Mouse (Mus musculus): ENCODE measurements around the gene Trim2. TPM values are rescaled to one million over a fixed set of nuclear protein-coding genes. Genes with fewer than 3 reads are reported as not detected.

Gene Trim2
- polyA plus RNA-seq, 1 experiment = 3.2 TPM

DNA sequence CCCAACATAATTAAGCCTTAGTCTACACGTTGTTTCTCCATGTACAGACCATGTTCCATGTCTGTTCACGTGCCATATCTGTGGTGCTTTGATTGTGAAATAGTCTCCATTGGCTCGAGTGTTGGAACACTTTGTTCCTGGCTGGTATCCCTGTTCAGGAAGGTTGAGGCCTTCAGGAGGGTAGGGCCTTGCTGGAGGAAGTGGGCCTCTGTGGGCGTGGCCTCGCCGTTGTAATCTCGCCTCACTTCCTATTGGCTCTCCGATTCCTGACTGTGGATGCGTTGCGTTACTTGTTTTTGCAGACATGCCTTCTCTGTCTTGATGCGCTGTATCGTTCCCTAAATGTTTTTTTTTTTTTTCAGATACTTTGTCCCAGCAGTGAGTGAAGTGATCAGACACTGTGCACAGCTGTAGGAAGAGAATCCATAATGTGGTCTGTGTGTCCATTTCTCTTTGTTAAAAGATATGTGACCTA is 18.3 kb upstream of the Trim2 start:
- H3K79me2 ChIP-seq (ENCODE audit: control insufficient read depth, insufficient read depth) = no peaks in the 10 kb centered on the region
- H3ac ChIP-seq (ENCODE audit: control insufficient read depth, insufficient read length) = no peak overlapping the region
- no peak overlapping the region for H3K4me3 ChIP-seq
- H3K4me2 ChIP-seq (ENCODE audit: low read depth) = no peak overlapping the region
- H3K36me3 ChIP-seq (ENCODE audit: control insufficient read depth, insufficient read depth) = no peaks in the 10 kb centered on the region
- TF ChIP-seq REST (IDR thresholded peaks at IDR 0.05; ENCODE audit: insufficient read depth, insufficient read length) (no peak), MYOD1 (IDR thresholded peaks at IDR 0.05; ENCODE audit: control insufficient read depth in 1 of 3, insufficient read length in 2 of 3, low read depth in 2 of 3) (no peak), MYOG (IDR thresholded peaks at IDR 0.05; ENCODE audit: control insufficient read depth in 1 of 3, insufficient read depth in 1 of 3, insufficient read length in 2 of 3, low read depth in 2 of 3) (no peak), TCF3 (IDR thresholded peaks at IDR 0.05; ENCODE audit: insufficient read length, low read depth) (no peak), CEBPB (IDR thresholded peaks at IDR 0.05; ENCODE audit: insufficient read depth, poor library complexity, severe bottlenecking) (no peak)
- H3K27me3 ChIP-seq (ENCODE audit: control insufficient read depth, insufficient read depth, insufficient read length) = no peaks in the 10 kb centered on the region

DNA sequence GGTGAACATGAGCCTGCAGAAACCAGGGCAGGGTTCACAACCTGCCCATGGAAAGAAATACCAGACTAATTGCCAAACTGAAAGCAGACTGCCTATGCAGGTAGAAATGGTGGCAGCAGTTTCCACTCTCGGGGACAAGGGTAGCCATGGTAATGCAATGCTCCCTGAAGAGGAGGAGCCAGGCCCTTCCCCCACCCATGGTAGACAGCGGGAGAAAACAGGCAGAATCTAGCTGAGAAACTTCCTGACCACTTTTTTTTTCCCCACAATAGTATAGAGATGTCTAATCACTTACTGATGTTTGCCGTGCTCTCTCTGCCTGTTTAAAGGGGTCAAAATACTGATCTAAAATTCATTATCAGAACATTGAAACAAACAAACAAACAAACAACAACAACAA is 17.8 kb upstream of the Trim2 start:
- Histone ChIP-seq H3K4me3 (no peak overlapping the region), H3K36me3 (ENCODE audit: control insufficient read depth, insufficient read depth) (no peaks in the 10 kb centered on the region), H3K79me2 (ENCODE audit: control insufficient read depth, insufficient read depth) (no peaks in the 10 kb centered on the region), H3ac (ENCODE audit: control insufficient read depth, insufficient read length) (no peak overlapping the region), H3K27me3 (ENCODE audit: control insufficient read depth, insufficient read depth, insufficient read length) (no peaks in the 10 kb centered on the region), H3K4me2 (ENCODE audit: low read depth) (no peak overlapping the region)
- TF ChIP-seq E2F4 (IDR thresholded peaks at IDR 0.05; ENCODE audit: insufficient read depth) (no peak), MYOG (IDR thresholded peaks at IDR 0.05; ENCODE audit: control insufficient read depth in 1 of 3, insufficient read depth in 1 of 3, insufficient read length in 2 of 3, low read depth in 2 of 3) (no peak), MYOD1 (IDR thresholded peaks at IDR 0.05; ENCODE audit: control insufficient read depth in 1 of 3, insufficient read length in 2 of 3, low read depth in 2 of 3) (no peak), POLR2A (IDR thresholded peaks at IDR 0.05; ENCODE audit: insufficient read length, low read depth) (no peak), TCF12 (IDR thresholded peaks at IDR 0.05; ENCODE audit: insufficient read depth, poor library complexity, severe bottlenecking) (no peak), SRF (IDR thresholded peaks at IDR 0.05; ENCODE audit: control insufficient read depth, insufficient read length, low read depth) (no peak), TCF3 (IDR thresholded peaks at IDR 0.05; ENCODE audit: insufficient read length, low read depth) (no peak), MAX (IDR thresholded peaks at IDR 0.05; ENCODE audit: low read depth) (no peak)

DNA sequence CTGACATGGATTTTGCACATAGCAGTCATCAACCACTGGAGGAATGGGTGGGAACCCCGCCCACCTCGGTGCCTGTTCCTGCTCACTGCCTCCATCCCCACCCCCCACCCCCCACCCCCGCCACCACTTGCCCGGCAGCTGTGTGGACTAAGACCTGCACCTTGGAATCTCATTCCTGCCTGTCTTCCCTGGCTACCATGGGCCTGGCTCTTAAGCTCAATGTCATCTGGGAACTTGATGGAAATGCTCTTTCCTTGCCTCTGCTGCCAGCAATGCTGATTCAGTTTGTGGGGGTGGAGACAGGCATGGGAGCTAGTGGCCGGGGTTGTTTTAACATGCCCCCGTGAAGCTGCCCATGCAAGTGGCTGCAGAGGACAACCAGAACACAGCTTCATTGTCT is 17.3 kb upstream of the Trim2 start:
- TF ChIP-seq POLR2A (IDR thresholded peaks at IDR 0.05; ENCODE audit: insufficient read length, low read depth) (no peak), POLR2AphosphoS2 (IDR thresholded peaks at IDR 0.05; ENCODE audit: insufficient read length, low read depth) (no peak), MYOD1 (IDR thresholded peaks at IDR 0.05; ENCODE audit: control insufficient read depth in 1 of 3, insufficient read length in 2 of 3, low read depth in 2 of 3) (peak in 1 of 3 experiments; percentile 7)
- H3K36me3 ChIP-seq (ENCODE audit: control insufficient read depth, insufficient read depth) = no peaks in the 10 kb centered on the region
- H3K27me3 ChIP-seq (ENCODE audit: control insufficient read depth, insufficient read depth, insufficient read length) = no peaks in the 10 kb centered on the region
- H3K4me3 ChIP-seq = no peak overlapping the region
- H3K79me2 ChIP-seq (ENCODE audit: control insufficient read depth, insufficient read depth) = no peaks in the 10 kb centered on the region
- no peak overlapping the region for H3K4me2 ChIP-seq (ENCODE audit: low read depth)
- no peak overlapping the region for H3ac ChIP-seq (ENCODE audit: control insufficient read depth, insufficient read length)

DNA sequence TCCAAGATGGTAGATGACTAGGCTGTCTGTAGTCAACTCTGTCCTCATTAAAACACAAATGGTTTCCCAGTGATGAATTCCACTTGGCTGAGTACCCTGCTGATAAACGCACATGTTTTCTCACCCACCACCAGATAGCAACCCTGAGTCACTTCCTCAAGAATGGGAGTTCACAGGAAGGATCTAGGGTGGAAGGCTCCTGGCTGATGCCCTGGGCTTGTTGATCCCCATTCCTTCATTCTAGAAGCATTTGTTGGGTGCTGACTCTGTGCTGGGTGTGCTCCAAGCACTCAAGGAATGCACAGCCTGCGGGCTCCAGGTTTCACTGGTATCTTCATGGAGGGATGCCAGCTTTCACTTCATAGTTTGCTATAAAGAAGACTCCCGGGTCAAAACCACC is 12.8 kb upstream of the Trim2 start:
- no peak for TF ChIP-seq POLR2A (IDR thresholded peaks at IDR 0.05; ENCODE audit: insufficient read length, low read depth)
- TF ChIP-seq MYOG (IDR thresholded peaks at IDR 0.05; ENCODE audit: control insufficient read depth in 1 of 3, insufficient read depth in 1 of 3, insufficient read length in 2 of 3, low read depth in 2 of 3) = peak in 1 of 3 experiments; percentile 64
- peak in 1 of 3 experiments; percentile 37 for TF ChIP-seq MYOD1 (IDR thresholded peaks at IDR 0.05; ENCODE audit: control insufficient read depth in 1 of 3, insufficient read length in 2 of 3, low read depth in 2 of 3)
- H3K4me2 ChIP-seq (ENCODE audit: low read depth) = peak overlapping the region; percentile 54
- H3ac ChIP-seq (ENCODE audit: control insufficient read depth, insufficient read length) = no peak overlapping the region
- no peak overlapping the region for H3K4me3 ChIP-seq
- H3K27me3 ChIP-seq (ENCODE audit: control insufficient read depth, insufficient read depth, insufficient read length) = no peaks in the 10 kb centered on the region
- H3K36me3 ChIP-seq (ENCODE audit: control insufficient read depth, insufficient read depth) = no peaks in the 10 kb centered on the region
- H3K79me2 ChIP-seq (ENCODE audit: control insufficient read depth, insufficient read depth) = no peaks in the 10 kb centered on the region

DNA sequence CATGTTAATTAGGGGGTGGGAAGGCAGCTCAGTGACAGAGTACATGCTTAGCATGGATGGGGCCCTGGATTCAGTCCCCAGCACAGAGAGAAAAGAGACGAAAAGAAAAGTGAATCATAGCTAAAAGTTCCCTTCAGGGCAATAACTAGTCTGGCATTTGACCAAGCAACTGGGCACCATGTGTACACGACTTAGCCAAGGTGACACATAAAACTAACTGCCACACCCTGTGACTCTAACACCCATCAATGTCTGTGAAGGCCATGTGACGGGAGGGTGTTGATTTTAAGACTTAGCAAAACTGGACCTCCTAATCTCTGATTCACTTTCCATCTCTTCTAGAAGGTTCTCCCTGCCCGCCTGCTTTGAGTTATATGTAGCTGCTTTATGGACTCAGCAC is 12.2 kb upstream of the Trim2 start:
- Histone ChIP-seq H3K4me2 (ENCODE audit: low read depth) (peak overlapping the region; percentile 54), H3K27me3 (ENCODE audit: control insufficient read depth, insufficient read depth, insufficient read length) (no peaks in the 10 kb centered on the region), H3ac (ENCODE audit: control insufficient read depth, insufficient read length) (no peak overlapping the region), H3K79me2 (ENCODE audit: control insufficient read depth, insufficient read depth) (no peaks in the 10 kb centered on the region), H3K36me3 (ENCODE audit: control insufficient read depth, insufficient read depth) (no peaks in the 10 kb centered on the region), H3K4me3 (no peak overlapping the region)
- peak in 1 of 3 experiments; percentile 2 for TF ChIP-seq MYOD1 (IDR thresholded peaks at IDR 0.05; ENCODE audit: control insufficient read depth in 1 of 3, insufficient read length in 2 of 3, low read depth in 2 of 3)
- TF ChIP-seq REST (IDR thresholded peaks at IDR 0.05; ENCODE audit: insufficient read depth, insufficient read length) = no peak
- no peak for TF ChIP-seq E2F4 (IDR thresholded peaks at IDR 0.05; ENCODE audit: insufficient read depth)
- no peak for TF ChIP-seq MYOG (IDR thresholded peaks at IDR 0.05; ENCODE audit: control insufficient read depth in 1 of 3, insufficient read depth in 1 of 3, insufficient read length in 2 of 3, low read depth in 2 of 3)
- TF ChIP-seq POLR2AphosphoS2 (IDR thresholded peaks at IDR 0.05; ENCODE audit: insufficient read length, low read depth) = no peak
- no peak for TF ChIP-seq TCF3 (IDR thresholded peaks at IDR 0.05; ENCODE audit: insufficient read length, low read depth)
- TF ChIP-seq MAX (IDR thresholded peaks at IDR 0.05; ENCODE audit: low read depth) = no peak
- TF ChIP-seq POLR2A (IDR thresholded peaks at IDR 0.05; ENCODE audit: insufficient read length, low read depth) = no peak
- no peak for TF ChIP-seq CEBPB (IDR thresholded peaks at IDR 0.05; ENCODE audit: insufficient read depth, poor library complexity, severe bottlenecking)
- peak; percentile 86 for TF ChIP-seq USF1 (IDR thresholded peaks at IDR 0.05; ENCODE audit: low read depth)
- TF ChIP-seq SRF (IDR thresholded peaks at IDR 0.05; ENCODE audit: control insufficient read depth, insufficient read length, low read depth) = no peak
- TF ChIP-seq TCF12 (IDR thresholded peaks at IDR 0.05; ENCODE audit: insufficient read depth, poor library complexity, severe bottlenecking) = no peak

Measured in myocyte (in vitro differentiated cells).